Mouse (Mus musculus): Measurements from ENCODE around the gene Tnr. TPM values are rescaled to one million over a fixed set of nuclear protein-coding genes. Genes with fewer than 3 reads are reported as not detected.

Gene Tnr
- total and polyA plus RNA-seq, 3 experiments: 0.03 to 0.23 (median 0.06) TPM

GRCm38 (mm10) chr1:159777107-159777506 lies 253.5 kb downstream of the Tnr start:
- Histone ChIP-seq H3K36me3 (ENCODE audit: control insufficient read depth, insufficient read depth, low read length) (no peaks in the 10 kb centered on the region), H3K9ac (ENCODE audit: low read depth, low read length) (no peak overlapping the region), H3K27me3 (ENCODE audit: control insufficient read depth, insufficient read depth, low read length) (no peaks in the 10 kb centered on the region), H3K4me1 (ENCODE audit: control insufficient read depth, insufficient read depth, low read length) (no peaks in the 10 kb centered on the region), H3K27ac (no peak overlapping the region), H3K79me2 (replicated peaks; ENCODE audit: control insufficient read depth, insufficient read depth, low read length) (no peaks in the 10 kb centered on the region), H3K4me3 (no peak overlapping the region)
- WGBS: 74% methylated on average over 3 of the region's 3 CpGs
- no peak for TF ChIP-seq EP300 (IDR thresholded peaks at IDR 0.05; ENCODE audit: insufficient read depth, low read depth, low read length)
- TF ChIP-seq POLR2A (IDR thresholded peaks at IDR 0.05; ENCODE audit: insufficient read depth, low read depth, low read length): no peak
- no peak for TF ChIP-seq CTCF (IDR thresholded peaks at IDR 0.05)
- DNase-seq: no peak
- intact Hi-C loops (cut with DNase I): no loop called here

- no peak for DNase-seq
- Histone ChIP-seq H3K27ac (no peak overlapping the region), H3K9ac (ENCODE audit: low read depth, low read length) (no peak overlapping the region), H3K4me3 (no peak overlapping the region), H3K27me3 (ENCODE audit: control insufficient read depth, insufficient read depth, low read length) (no peaks in the 10 kb centered on the region), H3K4me1 (ENCODE audit: control insufficient read depth, insufficient read depth, low read length) (no peaks in the 10 kb centered on the region), H3K79me2 (replicated peaks; ENCODE audit: control insufficient read depth, insufficient read depth, low read length) (no peaks in the 10 kb centered on the region), H3K36me3 (ENCODE audit: control insufficient read depth, insufficient read depth, low read length) (no peaks in the 10 kb centered on the region)
- intact Hi-C loops (cut with DNase I): no loop called here
- TF ChIP-seq CTCF (IDR thresholded peaks at IDR 0.05) (no peak), POLR2A (IDR thresholded peaks at IDR 0.05; ENCODE audit: insufficient read depth, low read depth, low read length) (no peak), EP300 (IDR thresholded peaks at IDR 0.05; ENCODE audit: insufficient read depth, low read depth, low read length) (no peak)
- 70% methylated on average over 3 of the region's 3 CpGs for WGBS
These were observed 255.9 kb downstream of the Tnr start for GRCm38 (mm10) chr1:159779424-159779823.

GRCm38 (mm10) chr1:159783842-159784241 lies 260.3 kb downstream of the Tnr start:
- Histone ChIP-seq H3K4me3 (no peak overlapping the region), H3K9ac (ENCODE audit: low read depth, low read length) (no peak overlapping the region), H3K79me2 (replicated peaks; ENCODE audit: control insufficient read depth, insufficient read depth, low read length) (no peaks in the 10 kb centered on the region), H3K27ac (no peak overlapping the region), H3K36me3 (ENCODE audit: control insufficient read depth, insufficient read depth, low read length) (no peaks in the 10 kb centered on the region), H3K4me1 (ENCODE audit: control insufficient read depth, insufficient read depth, low read length) (no peaks in the 10 kb centered on the region), H3K27me3 (ENCODE audit: control insufficient read depth, insufficient read depth, low read length) (no peaks in the 10 kb centered on the region)
- TF ChIP-seq EP300 (IDR thresholded peaks at IDR 0.05; ENCODE audit: insufficient read depth, low read depth, low read length) (no peak), CTCF (IDR thresholded peaks at IDR 0.05) (peak; percentile 82)
- DNase-seq: peak; percentile 9 to 46
- intact Hi-C loops (cut with DNase I): loop anchor here (2.0 to 5.0 kb wide), 2 partner anchors 259 to 387 kb away; no protein-coding TSS in a partner anchor
- 27% methylated on average over 5 of the region's 5 CpGs for WGBS

- Histone ChIP-seq H3K9ac (ENCODE audit: low read depth, low read length) (no peak overlapping the region), H3K36me3 (ENCODE audit: control insufficient read depth, insufficient read depth, low read length) (no peaks in the 10 kb centered on the region), H3K79me2 (replicated peaks; ENCODE audit: control insufficient read depth, insufficient read depth, low read length) (no peaks in the 10 kb centered on the region), H3K27ac (no peak overlapping the region), H3K27me3 (ENCODE audit: control insufficient read depth, insufficient read depth, low read length) (no peaks in the 10 kb centered on the region), H3K4me1 (ENCODE audit: control insufficient read depth, insufficient read depth, low read length) (no peaks in the 10 kb centered on the region), H3K4me3 (no peak overlapping the region)
- TF ChIP-seq EP300 (IDR thresholded peaks at IDR 0.05; ENCODE audit: insufficient read depth, low read depth, low read length) (no peak), POLR2A (IDR thresholded peaks at IDR 0.05; ENCODE audit: insufficient read depth, low read depth, low read length) (no peak), CTCF (IDR thresholded peaks at IDR 0.05) (no peak)
- WGBS: 62% methylated on average over 4 of the region's 4 CpGs
- intact Hi-C loops (cut with DNase I): no loop called here
- DNase-seq: no peak
These were observed 264.7 kb downstream of the Tnr start for GRCm38 (mm10) chr1:159788312-159788711.

GRCm38 (mm10) chr1:159792546-159792945 lies 269.0 kb downstream of the Tnr start:
- TF ChIP-seq CTCF (IDR thresholded peaks at IDR 0.05) (no peak), POLR2A (IDR thresholded peaks at IDR 0.05; ENCODE audit: insufficient read depth, low read depth, low read length) (no peak), EP300 (IDR thresholded peaks at IDR 0.05; ENCODE audit: insufficient read depth, low read depth, low read length) (no peak)
- Histone ChIP-seq H3K4me1 (ENCODE audit: control insufficient read depth, insufficient read depth, low read length) (no peaks in the 10 kb centered on the region), H3K27me3 (ENCODE audit: control insufficient read depth, insufficient read depth, low read length) (no peaks in the 10 kb centered on the region), H3K27ac (no peak overlapping the region), H3K36me3 (ENCODE audit: control insufficient read depth, insufficient read depth, low read length) (no peaks in the 10 kb centered on the region), H3K9ac (ENCODE audit: low read depth, low read length) (no peak overlapping the region), H3K4me3 (no peak overlapping the region), H3K79me2 (replicated peaks; ENCODE audit: control insufficient read depth, insufficient read depth, low read length) (no peaks in the 10 kb centered on the region)
- intact Hi-C loops (cut with DNase I): no loop called here
- DNase-seq: no peak
- WGBS: 93% methylated on average over 2 of the region's 2 CpGs

GRCm38 (mm10) chr1:159796021-159796420 lies 272.5 kb downstream of the Tnr start:
- intact Hi-C loops (cut with DNase I): no loop called here
- Histone ChIP-seq H3K4me1 (ENCODE audit: control insufficient read depth, insufficient read depth, low read length) (no peaks in the 10 kb centered on the region), H3K9ac (ENCODE audit: low read depth, low read length) (no peak overlapping the region), H3K36me3 (ENCODE audit: control insufficient read depth, insufficient read depth, low read length) (no peaks in the 10 kb centered on the region), H3K79me2 (replicated peaks; ENCODE audit: control insufficient read depth, insufficient read depth, low read length) (no peaks in the 10 kb centered on the region), H3K27me3 (ENCODE audit: control insufficient read depth, insufficient read depth, low read length) (no peaks in the 10 kb centered on the region), H3K27ac (no peak overlapping the region), H3K4me3 (no peak overlapping the region)
- no peak for TF ChIP-seq CTCF (IDR thresholded peaks at IDR 0.05)
- 60% methylated on average over 2 of the region's 2 CpGs for whole genome bisulfite sequencing
- no peak for DNase-seq
